Mouse (Mus musculus) central nervous system, embryonic 11.5 days (tissue): Measurements from ENCODE around the gene Rtel1. TPM values are rescaled to one million over a fixed set of nuclear protein-coding genes. Genes with fewer than 3 reads are reported as not detected.

Source experiments
- polyA plus RNA-seq: library from polyadenylated mRNA; depleted of rRNA; stranded (reverse); fragments of >200 nt; gene quantifications from 2 replicates; pipeline ENCODE4 v1.2.3, GENCODE M21; 2012; rRNA removed

The Rtel1 gene
- polyA plus RNA-seq, result 98.4 and 116 TPM in 2 replicates

GRCm38 (mm10) chr2:181319248-181320102 is at the start of gene Rtel1:
Gene Rtel1 (plus strand): TSS chr2:181319739.

GRCm38 (mm10) chr2:181287958-181288350 is 31.6 kb upstream of the Rtel1 start, which contains the start of gene Gmeb2:
Gene Gmeb2 (minus strand): TSS chr2:181288035.

GRCm38 (mm10) chr2:181314080-181314810 is 5.3 kb upstream of the Rtel1 start, which contains the start of gene Stmn3:
Gene Stmn3 (minus strand): TSS chr2:181314500.

GRCm38 (mm10) chr2:181364860-181365596 is 45.5 kb downstream of the Rtel1 start, which contains the start of the genes Zgpat and Arfrp1:
Gene Zgpat (plus strand): TSS chr2:181364928.
Gene Arfrp1 (minus strand): TSS chr2:181365404.

GRCm38 (mm10) chr2:181379778-181380177 is 60.2 kb downstream of the Rtel1 start, which contains the start of gene Lime1:
Gene Lime1 (plus strand): TSS chr2:181380078.

Other genes with a start within 250 kb of the Rtel1 start
- gene Kcnq2, start 184.4 kb upstream of the Rtel1 start, polyA plus RNA-seq, result 19.1 and 19.2 TPM in 2 replicates
- gene Eef1a2, start 162.7 kb upstream of the Rtel1 start, polyA plus RNA-seq, result 6.3 and 8.5 TPM in 2 replicates
- 169 and 247 TPM in 2 replicates for gene Ppdpf, start 132.5 kb upstream of the Rtel1 start, polyA plus RNA-seq
- 0.02 TPM in 1 of 2 replicates, not detected in the other for gene Ptk6, start 117.0 kb upstream of the Rtel1 start, polyA plus RNA-seq
- 0.05 and 0.17 TPM in 2 replicates for gene Srms, start 106.6 kb upstream of the Rtel1 start, polyA plus RNA-seq
- gene Fndc11, start 99.7 kb upstream of the Rtel1 start, polyA plus RNA-seq, result 0.13 and 0.20 TPM in 2 replicates
- gene Helz2, start 77.7 kb upstream of the Rtel1 start, polyA plus RNA-seq, result 1.7 and 2.9 TPM in 2 replicates
- gene Gmeb2, start 31.7 kb upstream of the Rtel1 start, polyA plus RNA-seq, result 21.5 and 33.3 TPM in 2 replicates
- 166 and 354 TPM in 2 replicates for gene Stmn3, start 5.2 kb upstream of the Rtel1 start, polyA plus RNA-seq
- gene Zgpat, start 45.2 kb downstream of the Rtel1 start, polyA plus RNA-seq, result 63.2 and 85.0 TPM in 2 replicates
- 86.3 and 95.1 TPM in 2 replicates for gene Arfrp1, start 45.7 kb downstream of the Rtel1 start, polyA plus RNA-seq
- 38.4 and 60.0 TPM in 2 replicates for gene Lime1, start 60.3 kb downstream of the Rtel1 start, polyA plus RNA-seq
- 11.8 and 16.4 TPM in 2 replicates for gene Zbtb46, start 139.7 kb downstream of the Rtel1 start, polyA plus RNA-seq
- gene Abhd16b, start 173.5 kb downstream of the Rtel1 start, polyA plus RNA-seq, result not detected in 2 replicates
- gene Tpd52l2, start 177.4 kb downstream of the Rtel1 start, polyA plus RNA-seq, result 137 and 215 TPM in 2 replicates
- gene Dnajc5, start 200.7 kb downstream of the Rtel1 start, polyA plus RNA-seq, result 72.3 and 86.8 TPM in 2 replicates